Mouse (Mus musculus) activated CD4-positive, CD25-positive, alpha-beta regulatory T cell, adult 4 months (primary cell): ENCODE results near the gene Frat2. TPM values are rescaled to one million over a fixed set of nuclear protein-coding genes. Genes with fewer than 3 reads are reported as not detected.
A peak's percentile ranks its signal among the peaks of the same experiment; 100 is the strongest.

Experiments
- ATAC-seq: one replicate; pipeline ENCODE4 v1.8.0; 2017
- polyA plus RNA-seq, 2 experiments: library from polyadenylated mRNA; unstranded; fragments of 100-300 nt; shearing (Covaris generic); gene quantifications; one replicate each; pipeline ENCODE4 v1.2.1; 2017

The Frat2 gene
- polyA plus RNA-seq, 2 experiments from 2014 or later = 0.65 to 1.5 TPM

DNA sequence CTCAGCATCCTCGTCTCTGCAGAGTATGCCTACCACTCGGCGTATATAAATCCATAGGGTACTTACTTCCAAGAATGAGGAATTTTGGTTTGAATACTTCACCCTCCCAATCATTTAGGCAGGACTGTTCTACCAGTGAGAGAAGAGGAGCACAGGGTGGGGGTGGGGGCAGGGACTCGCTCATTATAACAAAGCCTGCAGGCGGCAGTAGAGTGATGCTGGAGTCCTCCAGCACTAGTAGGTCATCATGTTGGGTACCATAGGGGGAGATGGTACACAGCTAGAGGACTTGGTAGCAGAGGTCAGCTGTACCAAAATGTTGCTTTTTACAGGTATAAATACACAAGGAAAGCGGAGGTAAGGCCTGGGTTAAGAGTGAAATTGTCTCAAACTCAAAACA is 3.6 kb downstream of the Frat2 start:
- no peak for ATAC-seq

DNA sequence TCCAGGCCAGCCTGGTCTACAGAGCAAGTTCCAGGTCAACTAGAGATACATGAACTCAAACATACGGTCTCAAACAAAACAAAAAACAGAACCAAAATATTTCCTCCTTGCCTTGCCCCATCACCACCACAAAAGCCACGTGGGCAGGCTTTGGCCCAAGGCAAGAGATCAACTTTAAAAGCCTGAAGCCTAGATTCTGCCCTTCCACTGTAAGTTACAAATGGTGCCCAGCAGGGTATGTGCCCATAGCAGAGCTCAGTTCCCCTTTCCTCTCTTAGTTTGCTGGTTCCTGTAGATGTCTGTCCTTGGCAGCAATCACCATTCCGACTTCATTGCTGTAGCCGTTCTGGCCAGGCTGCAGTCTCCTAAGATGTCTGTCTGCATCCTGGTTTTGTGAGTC is 5.2 kb downstream of the Frat2 start:
- ATAC-seq = no peak

DNA sequence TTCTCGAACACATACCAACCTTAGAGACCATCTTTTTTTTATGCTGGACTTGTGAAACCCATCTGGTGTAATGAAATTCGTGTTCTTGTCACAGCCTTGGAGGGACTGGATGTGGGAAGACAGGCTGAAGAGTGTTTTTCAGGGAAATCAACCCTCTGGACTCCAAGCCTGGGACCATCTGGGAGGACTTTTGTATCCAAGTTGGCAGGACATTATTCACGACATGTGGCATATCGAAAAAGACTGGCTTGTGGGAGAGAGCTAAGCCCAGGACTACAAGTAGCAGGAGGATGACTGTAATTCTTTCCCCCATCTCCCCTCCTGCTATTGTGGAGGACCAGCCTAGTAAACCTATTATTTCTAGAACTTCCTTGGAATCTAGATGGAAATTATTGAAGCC is 5.7 kb downstream of the Frat2 start:
- no peak for ATAC-seq

DNA sequence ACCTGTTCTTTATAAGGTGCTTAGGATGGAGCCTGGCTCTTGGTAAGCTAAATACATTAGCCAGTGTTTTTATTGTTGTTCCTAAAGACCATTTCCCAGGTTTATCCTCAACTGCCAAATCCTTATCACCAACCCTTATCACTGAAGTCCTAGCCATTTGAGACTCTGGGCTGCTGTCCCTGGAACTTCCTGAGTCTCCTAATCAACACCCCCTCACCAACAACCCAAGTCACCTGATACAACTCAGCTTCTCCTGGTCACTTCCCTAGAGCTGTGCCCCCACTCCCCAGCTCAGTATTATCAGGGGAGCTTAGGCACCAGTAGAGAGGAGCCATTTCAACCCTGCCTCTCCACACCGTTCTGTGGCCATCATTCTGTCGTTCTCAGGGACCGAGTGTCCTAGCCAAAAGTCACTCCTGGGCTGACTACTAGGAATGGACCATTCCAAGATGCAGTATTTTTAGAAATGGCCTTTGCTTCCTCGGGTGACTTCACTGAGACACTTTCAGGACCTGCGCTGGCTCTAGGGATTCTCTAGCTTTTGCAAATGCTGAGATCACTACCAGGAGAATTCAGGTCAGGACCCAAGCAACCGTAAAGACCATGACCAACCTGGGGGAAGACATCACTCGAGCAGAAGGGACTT is 6.7 kb downstream of the Frat2 start:
- no peak for ATAC-seq

DNA sequence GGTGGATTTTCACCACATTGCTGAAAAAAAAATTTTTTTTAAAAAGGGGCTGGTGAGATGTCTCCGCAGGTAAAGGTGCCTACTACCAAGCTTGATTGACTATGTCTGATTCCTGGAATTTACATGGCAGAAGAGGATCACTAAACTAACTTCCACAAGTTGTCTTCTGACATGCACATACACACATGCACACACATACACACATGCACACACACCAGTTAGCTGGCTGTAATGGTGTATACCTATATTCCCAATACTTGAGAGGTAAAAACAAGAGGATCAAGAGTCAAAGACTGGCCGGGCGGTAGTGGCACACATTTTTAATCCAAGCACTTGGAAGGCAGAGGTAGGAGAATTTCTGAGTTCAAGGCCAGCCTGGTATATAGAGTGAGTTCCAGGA is 8.2 kb downstream of the Frat2 start:
- ATAC-seq = no peak

DNA sequence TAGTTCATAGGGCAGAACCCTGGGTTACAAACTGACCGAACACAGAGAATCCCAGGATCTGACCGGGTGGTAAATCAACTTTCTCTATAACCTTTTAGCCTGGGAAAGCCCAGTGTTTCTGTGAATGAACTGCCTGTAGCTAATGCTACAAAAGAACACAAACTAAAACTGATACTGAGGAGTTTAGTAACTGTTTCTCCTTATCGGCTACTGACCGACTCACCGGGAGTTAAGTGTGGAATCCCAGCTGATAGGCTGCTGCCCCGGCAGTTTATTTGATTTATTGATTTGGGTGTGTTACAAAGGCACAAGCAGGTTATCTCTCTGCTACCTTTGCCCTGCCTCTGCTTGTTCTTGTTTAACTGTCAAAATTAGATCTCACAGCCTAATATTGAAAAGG is 9.1 kb downstream of the Frat2 start:
- no peak for ATAC-seq

DNA sequence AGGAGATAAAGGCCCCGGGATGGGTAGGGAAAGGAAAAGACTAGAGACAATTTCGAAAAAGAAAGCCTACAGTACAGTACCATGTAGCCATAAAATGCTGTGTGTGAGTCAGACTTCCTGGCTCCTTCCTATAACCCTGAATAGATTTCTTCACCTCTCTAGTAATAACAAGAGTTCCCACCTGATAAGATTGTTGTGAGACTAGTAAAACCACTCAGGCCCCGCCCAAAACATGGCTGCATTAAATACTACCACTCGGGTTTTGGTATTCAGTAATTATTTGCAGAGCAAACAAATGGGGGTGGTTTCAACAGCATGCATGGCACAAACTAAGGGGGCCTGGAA is 10.0 kb downstream of the Frat2 start:
- ATAC-seq = no peak

DNA sequence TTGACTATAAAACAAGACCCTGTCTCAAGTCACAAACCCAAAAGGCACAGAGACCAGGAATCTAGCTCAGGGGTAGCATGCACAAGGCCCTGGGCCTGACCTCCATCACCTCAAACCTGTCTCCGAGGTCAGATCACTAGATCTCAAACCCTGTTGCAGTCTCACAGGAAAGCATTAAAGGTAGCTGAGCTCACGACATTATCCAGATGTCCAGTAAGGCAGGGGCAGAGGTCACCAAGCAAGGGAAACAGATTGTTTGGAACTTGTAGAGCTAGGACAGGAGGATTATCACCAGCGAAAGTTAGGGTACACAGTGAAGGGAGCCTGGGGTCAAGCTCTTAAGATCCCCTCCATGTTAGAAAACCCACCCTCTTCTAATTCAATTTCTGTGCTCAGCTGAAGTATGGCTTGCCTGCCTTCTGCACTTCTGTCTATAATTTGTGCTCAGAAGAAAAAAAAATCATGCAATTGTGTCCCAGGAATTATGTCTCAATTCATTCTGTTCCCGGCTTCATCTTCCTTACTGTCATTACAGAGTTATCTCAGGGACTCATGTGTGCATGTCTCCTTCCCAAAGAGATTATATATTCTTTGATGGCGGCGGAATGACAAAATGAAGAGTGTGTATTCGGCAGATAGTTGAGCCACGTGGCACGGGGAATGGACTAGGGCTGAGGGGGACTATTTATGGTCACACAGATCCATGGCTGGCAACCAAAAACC is 10.6 kb downstream of the Frat2 start:
- ATAC-seq = no peak

DNA sequence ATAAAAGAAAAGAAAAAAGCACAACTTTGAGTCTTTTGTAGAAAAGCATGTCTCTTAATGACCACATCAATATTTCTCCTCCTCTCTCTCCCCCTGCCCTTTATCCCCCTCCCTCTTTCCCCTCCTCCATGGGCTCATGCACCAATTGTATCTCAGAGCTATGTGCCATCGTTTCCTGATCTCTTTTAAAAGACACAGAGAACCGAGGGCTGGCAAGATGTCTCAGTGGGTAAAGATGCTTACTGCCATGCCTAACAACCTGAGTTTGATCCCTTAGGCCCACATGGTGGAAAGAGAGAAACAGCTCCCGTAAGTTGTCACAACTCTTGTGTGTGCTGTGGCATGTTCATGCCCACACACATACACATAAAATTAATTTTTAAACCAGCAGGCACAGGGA is 11.2 kb downstream of the Frat2 start:
- ATAC-seq = no peak

DNA sequence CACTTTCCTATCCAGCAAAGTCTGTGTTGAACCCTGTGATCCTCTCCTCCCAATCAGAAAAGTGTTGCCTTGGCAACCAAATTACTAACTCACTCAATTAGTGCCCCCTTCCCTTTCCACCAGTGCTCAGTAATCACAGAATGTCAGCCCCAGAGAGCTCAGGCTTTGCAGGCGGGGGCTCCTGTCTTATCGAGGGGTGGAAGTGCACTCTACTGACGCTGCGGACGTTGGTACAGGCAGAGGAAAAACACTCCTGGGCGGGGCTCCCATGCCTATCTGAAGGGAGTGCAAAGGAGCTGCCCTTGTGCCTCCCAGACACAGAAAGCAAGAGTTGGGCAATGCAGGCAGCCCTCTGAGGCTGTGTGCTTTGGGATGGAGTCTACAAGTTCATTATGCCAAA is 12.1 kb downstream of the Frat2 start:
- no peak for ATAC-seq

DNA sequence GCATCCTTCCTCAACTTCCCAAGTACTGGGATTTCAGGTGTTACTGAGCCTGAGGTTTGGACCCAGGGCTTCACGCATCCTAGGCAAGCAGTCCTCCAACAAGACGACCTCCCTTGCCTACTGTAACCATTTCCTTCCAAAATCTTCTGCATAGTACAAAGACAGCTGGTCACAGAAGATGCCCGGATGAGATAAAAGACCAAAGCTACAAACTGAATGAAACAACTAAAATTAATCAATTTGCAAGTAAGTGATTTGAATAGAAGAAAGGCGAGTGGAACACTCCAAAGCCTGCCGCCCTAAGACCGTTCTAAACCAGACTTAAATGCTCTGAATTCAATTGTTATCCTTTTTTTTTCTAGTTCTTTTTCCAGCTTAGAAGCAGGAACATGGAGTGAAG is 12.5 kb downstream of the Frat2 start:
- ATAC-seq = no peak

DNA sequence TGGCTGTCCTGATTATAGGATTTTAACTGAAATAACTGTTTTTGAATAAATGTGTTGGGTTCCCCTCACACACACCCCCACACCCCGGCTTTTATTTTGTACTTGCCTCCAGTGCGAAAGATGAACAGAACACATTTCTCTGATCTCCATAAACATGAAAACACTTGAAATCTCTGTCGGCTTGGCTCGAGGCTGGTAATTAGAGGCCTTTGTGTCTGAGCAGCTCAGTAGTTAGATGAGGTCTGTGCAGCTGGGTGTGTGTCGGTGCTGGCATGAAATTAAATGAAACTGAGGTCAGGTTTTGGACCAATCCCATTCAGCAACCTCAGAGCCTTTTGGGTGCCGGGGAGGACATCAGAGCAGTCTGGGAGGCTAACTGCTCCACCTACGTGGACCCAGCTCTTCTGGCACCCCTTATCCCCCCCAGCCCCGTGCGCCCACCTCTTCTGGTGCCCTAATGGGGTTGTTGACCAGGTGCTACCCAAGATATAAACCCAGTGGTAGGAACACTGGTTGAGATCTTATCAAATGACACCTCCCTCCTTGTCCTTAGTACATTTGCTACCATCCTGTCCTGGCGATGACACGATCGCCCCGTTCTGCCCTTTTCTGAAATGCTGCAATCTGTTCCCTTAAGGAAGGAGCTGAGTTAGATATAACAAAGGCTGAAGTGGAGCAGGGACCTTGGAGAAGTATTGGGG is 15.3 kb downstream of the Frat2 start:
- no peak for ATAC-seq

DNA sequence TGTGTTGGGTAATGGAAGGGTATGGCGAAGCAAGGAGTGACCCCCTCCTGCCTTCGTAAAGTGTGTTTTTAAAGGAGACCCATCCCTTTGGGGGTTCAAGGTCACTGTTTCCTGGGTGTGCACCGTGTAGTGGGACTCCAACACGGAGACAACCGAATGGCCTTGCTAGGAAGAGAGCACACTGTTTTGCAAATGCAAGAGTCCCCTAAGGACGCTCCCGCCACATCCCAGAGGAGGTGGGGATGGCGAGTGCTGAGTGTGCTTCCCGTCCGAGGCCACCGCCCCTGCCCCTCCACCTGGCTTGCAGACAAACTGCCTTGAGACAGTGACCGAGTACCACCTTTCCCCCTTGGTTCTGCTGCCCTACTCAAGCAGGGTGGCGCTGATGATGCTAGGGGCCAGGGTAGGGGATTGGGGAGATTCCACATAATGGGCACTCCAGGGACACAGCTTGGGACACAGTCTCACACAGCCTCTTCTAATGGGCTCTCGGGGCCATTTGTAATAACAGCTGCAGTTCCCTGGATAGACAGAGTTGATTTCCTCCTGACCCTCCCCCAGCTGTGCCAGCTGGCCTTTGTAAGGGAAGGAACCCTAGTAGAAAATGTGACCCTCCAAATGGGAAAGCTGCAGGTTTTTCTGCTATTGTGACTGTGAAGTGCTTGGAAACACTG is 16.1 kb downstream of the Frat2 start:
- ATAC-seq = no peak

DNA sequence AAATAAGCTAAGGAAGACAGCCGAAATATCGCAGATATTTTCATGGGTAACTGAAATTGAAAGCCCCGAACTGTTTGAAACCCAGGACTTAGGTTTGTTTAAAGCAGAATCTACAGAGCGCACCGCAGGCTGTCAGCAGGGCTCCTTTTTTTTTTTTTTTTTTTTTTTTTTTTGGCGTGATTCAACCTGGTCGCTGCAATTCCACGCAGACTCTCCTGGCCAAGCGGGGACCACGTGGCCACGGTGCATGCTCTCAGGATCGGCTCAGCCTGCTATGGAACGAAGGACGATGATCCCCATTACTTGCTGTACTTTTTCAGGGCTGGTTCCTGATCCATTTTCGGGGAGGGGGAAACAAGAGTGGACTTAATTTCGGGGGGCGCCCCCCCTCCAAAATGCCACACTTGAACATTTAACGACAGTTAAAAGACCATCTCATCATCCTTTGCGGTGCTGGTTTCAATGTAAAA is 16.8 kb downstream of the Frat2 start:
- no peak for ATAC-seq

DNA sequence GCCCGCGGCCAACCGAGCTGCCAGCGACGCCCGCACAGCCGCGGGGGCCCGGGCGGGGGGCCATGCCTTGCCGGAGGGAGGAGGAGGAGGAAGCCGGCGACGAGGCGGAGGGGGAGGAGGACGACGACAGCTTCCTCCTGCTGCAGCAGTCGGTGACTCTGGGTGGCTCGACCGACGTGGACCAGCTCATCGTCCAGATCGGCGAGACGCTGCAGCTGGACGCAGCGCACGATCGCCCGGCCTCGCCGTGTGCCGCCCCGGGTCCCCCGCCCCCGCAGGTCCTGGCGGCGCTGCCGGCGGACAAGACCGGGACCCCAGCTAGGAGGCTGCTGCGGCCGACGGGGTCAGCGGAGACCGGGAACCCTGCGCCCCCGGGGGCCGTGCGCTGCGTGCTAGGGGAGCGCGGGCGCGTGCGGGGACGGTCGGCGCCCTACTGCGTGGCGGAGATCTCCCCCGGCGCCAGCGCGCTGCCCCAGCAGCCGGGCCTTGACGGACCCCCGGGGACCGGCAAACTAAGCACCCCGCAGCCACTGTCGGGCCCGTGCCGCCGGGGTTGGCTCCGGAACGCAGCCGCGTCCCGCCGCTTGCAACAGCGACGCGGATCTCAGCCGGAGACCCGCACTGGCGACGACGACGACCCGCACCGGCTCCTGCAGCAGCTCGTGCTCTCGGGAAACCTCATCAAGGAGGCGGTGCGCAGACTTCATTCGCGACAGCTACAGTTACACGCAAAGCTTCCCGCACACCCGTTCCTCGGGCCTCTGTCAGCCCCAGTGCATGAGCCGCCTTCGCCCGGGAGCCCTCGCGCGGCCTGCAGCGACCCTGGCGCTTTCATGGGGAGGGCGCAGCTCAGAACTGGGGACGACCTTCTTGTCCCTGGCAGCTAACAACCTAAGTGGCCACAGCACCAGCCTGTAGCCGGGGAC is 17.6 kb downstream of the Frat2 start:
- peak; percentile 69 for ATAC-seq

DNA sequence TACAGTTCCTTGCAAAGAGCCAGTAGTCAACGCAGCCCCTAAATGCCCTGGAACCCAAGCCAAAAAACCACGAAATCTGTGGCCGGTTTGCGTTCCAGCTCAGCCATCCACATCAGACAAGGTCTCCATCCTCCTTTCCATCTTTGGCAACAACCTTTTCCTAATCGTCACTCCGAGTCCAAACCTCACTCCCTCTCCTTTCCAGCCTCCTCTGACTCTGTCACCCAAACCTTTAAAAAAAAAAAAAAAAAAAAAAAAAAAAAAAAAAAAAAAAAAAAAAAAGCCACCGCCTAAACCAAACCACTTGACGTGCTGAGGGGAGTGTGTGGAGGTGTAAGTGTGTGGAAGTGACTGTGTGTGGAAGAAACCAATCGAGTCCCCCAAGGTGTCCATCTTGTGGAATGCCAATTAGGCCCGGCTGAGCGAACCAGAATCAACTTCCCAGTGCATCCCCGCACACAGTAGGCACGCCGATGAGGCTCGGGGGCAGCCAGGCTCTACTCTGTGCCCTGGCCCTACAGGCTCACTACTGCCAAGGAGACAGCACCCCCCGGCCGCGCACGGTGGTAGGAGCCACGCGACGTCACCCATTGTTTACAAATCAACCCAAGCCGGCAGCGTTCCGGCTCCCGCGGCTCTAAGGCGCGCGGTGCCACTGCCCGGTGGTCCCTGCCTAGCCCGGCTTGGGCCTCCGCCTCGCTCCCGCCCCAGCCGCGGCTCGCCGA is 18.4 kb downstream of the Frat2 start, which contains the start of gene Frat1:
Frat1 (plus strand) TSS at position 590 of the 725 bp plus-strand sequence.
- peak; percentile 86 for ATAC-seq

DNA sequence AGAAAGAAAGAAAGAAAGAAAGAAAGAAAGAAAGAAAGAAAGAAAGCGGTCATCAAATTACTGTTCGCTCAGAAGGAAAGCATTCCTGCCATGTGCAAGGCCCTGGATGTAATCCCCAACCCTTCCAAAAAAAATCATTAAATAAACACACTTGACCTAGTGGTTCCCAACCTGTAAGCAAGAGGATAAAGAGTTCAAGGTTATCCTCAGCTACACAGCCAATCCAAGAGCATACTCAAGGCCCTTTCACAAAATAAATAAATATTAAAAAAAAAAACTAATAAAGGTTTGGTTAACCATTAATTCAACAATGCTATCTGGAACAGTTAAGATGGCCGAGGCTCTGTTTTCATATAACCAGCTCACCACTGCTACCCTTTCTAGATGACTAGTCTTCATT is 19.0 kb downstream of the Frat2 start:
- no peak for ATAC-seq

DNA sequence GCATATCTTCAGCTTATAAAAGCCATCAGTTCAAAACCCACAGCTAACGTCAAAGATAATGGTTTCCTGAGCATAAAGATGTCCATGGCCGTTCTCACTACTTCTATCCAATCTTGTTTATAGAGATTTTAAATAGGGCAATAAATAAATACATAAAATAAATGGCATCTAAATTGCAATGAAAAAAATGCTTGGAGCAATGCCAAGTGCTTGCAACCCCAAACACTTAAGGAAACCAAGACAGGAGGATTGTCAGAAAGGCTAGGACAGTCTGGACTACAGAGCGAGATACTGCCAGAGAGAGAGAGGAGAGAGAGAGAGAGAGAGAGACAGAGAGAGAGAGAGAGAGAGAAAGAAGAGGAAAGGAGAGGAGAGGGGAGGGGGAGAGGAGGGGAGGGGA is 21.4 kb downstream of the Frat2 start:
- ATAC-seq = no peak

DNA sequence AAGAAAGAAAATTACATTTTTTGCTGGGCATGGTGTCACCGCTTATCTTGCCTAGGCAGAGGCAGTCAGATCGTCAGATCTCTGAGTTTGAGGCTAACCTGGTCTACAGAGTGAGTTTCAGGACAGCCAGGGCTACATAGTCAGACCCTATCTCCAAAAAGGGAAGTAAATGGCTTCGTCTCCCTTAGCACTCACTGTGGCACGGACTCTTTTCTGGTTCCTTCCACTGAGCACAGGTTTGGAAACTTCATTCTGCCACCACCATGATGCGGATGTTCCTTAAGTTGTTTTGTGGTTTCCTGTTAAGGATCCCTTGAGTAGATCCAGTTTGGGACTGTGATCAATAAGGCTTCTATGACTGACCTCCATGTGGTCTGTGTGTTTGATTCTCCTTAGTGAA is 23.0 kb downstream of the Frat2 start:
- no peak for ATAC-seq

DNA sequence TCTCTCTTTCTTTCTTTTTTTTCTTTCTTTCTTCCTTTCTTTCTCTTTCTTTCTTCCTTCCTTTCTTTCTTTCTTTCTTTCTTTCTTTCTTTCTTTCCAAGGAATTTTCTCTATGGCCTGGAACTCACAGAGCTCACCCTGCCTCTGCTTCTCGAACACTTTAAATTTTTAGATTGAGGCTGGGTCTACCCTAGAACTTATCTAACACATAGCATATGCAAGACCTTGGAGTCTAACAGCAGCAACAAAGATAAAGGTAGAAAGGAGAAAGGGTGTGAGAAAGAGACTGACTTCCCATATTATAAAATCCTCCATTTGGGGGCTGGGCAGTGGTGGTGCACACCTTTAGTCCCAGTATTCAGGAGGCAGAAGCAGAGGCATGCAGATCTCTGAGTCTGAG is 25.3 kb downstream of the Frat2 start:
- ATAC-seq = no peak

DNA sequence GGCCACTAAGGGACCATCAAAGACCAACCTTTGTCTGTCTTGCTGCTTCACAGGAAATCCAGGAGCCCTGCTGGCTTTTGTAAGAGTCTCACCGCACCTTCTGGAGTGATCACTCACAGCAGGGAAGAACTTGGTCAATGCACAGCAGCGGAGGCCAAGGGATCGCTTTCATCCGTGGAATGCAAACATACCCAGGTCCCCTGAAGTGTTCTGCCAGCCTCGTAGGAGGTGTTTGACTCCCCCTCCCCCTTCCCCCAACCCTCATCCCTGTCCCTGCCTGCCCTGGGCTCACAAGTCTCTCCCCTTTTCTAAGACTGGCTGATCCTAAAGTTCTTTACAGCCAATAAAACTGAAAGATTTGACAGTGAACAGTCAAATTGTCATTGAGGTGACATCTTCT is 26.5 kb downstream of the Frat2 start:
- ATAC-seq = no peak

DNA sequence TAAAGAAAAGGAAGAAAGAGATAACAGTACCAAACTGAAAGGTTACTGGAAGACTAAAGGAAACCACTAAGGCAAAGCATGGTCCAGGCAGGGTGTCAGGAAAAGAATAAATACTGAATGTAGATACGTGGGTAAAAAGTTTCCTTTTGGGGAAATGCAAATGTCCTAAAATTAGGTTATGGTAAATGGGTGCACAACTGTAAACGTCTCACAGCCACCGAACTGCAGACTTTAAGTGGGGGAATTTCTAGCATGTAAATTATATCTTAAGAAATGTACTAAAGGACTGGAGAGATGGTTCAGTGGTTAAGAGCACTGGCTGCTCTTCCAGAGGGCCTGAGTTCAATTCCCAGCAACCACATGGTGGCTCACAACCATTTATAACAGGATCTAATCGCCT is 29.2 kb downstream of the Frat2 start:
- ATAC-seq = no peak
